Mouse (Mus musculus) stomach, postnatal 0 days (tissue): ENCODE results near the gene Dctn1. TPM values are rescaled to one million over a fixed set of nuclear protein-coding genes. Genes with fewer than 3 reads are reported as not detected.

Experiments used
- ATAC-seq: fragments of 200-750 bp; cut with Nextera tagmentation; 2 replicates; pipeline ENCODE4 v1.8.0; 2017; ENCODE audit not compliant: low FRiP score, low TSS enrichment
- DNase-seq: peaks from one replicate; pipeline ENCODE4 v3.0.0-alpha.2; 2016; ENCODE audit warnings: low spot score
- H3K27ac ChIP-seq: fragments of 300-500 bp; sonication (generic); replicated peaks from 2 replicates; pipeline ENCODE4 v1.5.1; 2014; ENCODE audit warnings: mild to moderate bottlenecking, control low read depth
- H3K27me3 ChIP-seq: fragments of 300-500 bp; sonication (generic); 2 replicates; pipeline ENCODE4 v1.6.1; 2014; ENCODE audit warnings: low read length; ENCODE audit not compliant: control insufficient read depth, insufficient read depth
- H3K36me3 ChIP-seq: fragments of 300-500 bp; sonication (generic); 2 replicates; pipeline ENCODE4 v1.6.1; 2014; ENCODE audit warnings: low read length, mixed read lengths; ENCODE audit not compliant: control insufficient read depth, insufficient read depth
- H3K4me1 ChIP-seq: fragments of 300-500 bp; sonication (generic); replicated peaks from 2 replicates; pipeline ENCODE4 v1.6.1; 2014; ENCODE audit warnings: antibody characterized with exemption; ENCODE audit not compliant: control insufficient read depth, insufficient read depth
- H3K4me2 ChIP-seq: fragments of 300-500 bp; sonication (generic); replicated peaks from 2 replicates; pipeline ENCODE4 v1.6.1; 2014; ENCODE audit warnings: low read depth, mild to moderate bottlenecking, control low read depth, moderate library complexity
- H3K4me3 ChIP-seq: fragments of 300-500 bp; sonication (generic); 2 replicates; pipeline ENCODE4 v1.5.1; 2014; ENCODE audit warnings: low read depth, low read length, control low read depth
- H3K9ac ChIP-seq: fragments of 300-500 bp; sonication (generic); 2 replicates; pipeline ENCODE4 v1.6.1; 2014; ENCODE audit warnings: mild to moderate bottlenecking, low read length, control low read depth, mixed read lengths
- H3K9me3 ChIP-seq: fragments of 300-500 bp; sonication (generic); 2 replicates; pipeline ENCODE4 v1.6.1; 2016; ENCODE audit warnings: low read length; ENCODE audit not compliant: control insufficient read depth
- CTCF ChIP-seq: IDR thresholded peaks from 2 replicates; pipeline ENCODE4 v1.5.1; 2016; ENCODE audit warnings: antibody characterized with exemption, low read depth, mild to moderate bottlenecking, moderate library complexity
- EP300 ChIP-seq: optimal IDR thresholded peaks from 2 replicates; pipeline ENCODE3; 2016; ENCODE audit warnings: antibody characterized with exemption
- WGBS: fragments of 180-500 bp; shearing (Covaris S2); extraction: QIAGEN DNeasy Blood & Tissue Kit; methylation state at CpG from one replicate; pipeline ENCODE4 v1.1.7; 2014; 5-methylcytosine and 5-hydroxymethylcytosine counted together
- polyA plus RNA-seq: library from polyadenylated mRNA; unstranded; fragments of >200 nt; fragmentation: Nextera tagmentation; extraction: Ambion mirVana; gene quantifications from 2 replicates; pipeline ENCODE4 v1.2.1, GENCODE M21; 2015

Dctn1 gene
- polyA plus RNA-seq, 1 experiment from 2014 or later: 43.5 TPM

GRCm38 (mm10) chr6:83118825-83119733 is 46.6 kb upstream of the Dctn1 start:
- Histone ChIP-seq H3K27ac (no peak overlapping the region), H3K4me2 (no peak overlapping the region), H3K36me3 (peaks cover 5% of the 10 kb centered on the region), H3K27me3 (no peaks in the 10 kb centered on the region), H3K4me3 (no peak overlapping the region), H3K4me1 (no peaks in the 10 kb centered on the region; the same call in none of the 2 replicates), H3K9me3 (no peaks in the 10 kb centered on the region), H3K9ac (no peak overlapping the region)
- DNase-seq (no peak), ATAC-seq (no peak)
- WGBS: 76% methylated on average over 14 of the region's 14 CpGs
- TF ChIP-seq CTCF: no peak
- no peak for TF ChIP-seq EP300

DNA sequence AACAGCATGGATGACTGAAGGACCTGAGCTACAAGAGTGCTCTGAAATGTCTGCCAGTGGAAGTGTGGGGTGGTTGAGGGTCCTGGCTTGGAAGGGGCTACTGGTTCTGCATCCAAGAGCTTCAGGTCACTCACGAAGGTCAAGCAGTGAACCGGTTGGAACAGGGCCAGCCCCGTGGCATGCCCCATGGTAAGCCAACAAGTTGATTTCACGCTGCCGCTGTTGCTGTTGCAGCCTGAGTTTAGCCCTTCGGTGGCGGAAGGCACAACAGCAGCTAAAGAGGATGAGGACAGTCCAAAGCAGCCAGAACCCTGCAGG is 46.0 kb upstream of the Dctn1 start:
- H3K4me3 ChIP-seq: no peak overlapping the region
- no peak for ATAC-seq

DNA sequence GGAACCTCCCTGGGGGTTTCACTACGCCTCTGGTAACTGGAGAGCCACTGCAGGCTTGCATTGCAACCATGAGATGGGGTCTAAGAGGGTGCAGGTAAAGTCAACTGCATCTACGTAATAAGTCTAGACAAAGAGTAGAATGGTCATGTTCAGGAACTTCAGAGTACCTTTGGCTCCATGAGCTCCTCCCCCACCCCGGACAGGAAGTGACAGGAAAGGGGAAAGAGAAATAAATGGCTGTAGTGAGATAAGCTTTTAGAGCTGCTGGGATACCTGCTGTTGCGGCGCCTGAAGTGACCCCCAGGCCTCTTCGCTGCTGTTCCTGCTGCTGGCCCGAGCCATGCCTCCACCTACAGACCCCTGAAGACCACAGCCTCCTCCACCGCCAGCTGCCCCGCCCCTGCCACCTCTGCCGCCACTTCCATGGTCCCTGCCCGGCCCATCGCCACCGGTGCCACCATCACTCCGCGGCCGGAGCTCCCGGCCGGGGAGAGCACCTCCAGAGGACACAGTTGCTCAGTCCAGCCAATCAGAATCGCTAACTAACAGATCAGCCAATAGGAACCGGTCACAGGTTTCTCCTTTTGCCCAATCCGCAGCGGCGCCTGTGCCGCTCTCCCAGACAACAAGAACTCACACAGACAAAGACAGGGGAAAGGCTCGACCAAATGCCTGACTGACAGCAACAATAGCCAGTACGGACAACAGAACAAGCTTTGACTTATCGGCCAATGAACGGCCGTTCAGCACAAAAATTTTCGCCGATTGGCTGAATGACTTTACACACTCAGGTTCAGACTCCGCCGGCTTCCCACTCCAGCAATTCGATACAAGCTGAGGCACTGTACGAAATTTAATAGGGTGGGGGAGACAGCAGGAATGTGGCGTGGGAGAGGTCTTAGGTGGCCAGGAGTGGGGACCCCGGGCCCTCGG is 44.5 kb upstream of the Dctn1 start, which contains the start of gene Wbp1:
Gene Wbp1 (minus strand): TSS at position 630 of the 933 bp plus-strand sequence.
- Histone ChIP-seq H3K27ac (peak within 1 kb of the TSS; percentile 92), H3K9me3 (no peaks in the 10 kb centered on the region), H3K36me3 (peaks cover 5% of the 10 kb centered on the region), H3K4me1 (no peaks in the 10 kb centered on the region; the same call in none of the 2 replicates), H3K27me3 (no peaks in the 10 kb centered on the region), H3K4me3 (peak within 1 kb of the TSS; percentile 70), H3K4me2 (peak within 1 kb of the TSS; percentile 99), H3K9ac (peak within 1 kb of the TSS; percentile 73)
- TF ChIP-seq CTCF: peak; percentile 37
- TF ChIP-seq EP300: no peak
- ATAC-seq (peak; percentile 96), DNase-seq (peak; percentile 96)
- WGBS: under 1% methylated on average over 38 of the region's 38 CpGs

More for the DNA sequence above, 46.0 kb upstream of the Dctn1 start:
- WGBS: 65% methylated on average over 7 of the region's 7 CpGs
- Histone ChIP-seq H3K27ac (no peak overlapping the region), H3K27me3 (no peaks in the 10 kb centered on the region), H3K4me2 (no peak overlapping the region), H3K9me3 (no peaks in the 10 kb centered on the region), H3K36me3 (peaks cover 5% of the 10 kb centered on the region), H3K9ac (no peak overlapping the region), H3K4me1 (no peaks in the 10 kb centered on the region; the same call in none of the 2 replicates)
- no peak for TF ChIP-seq EP300
- DNase-seq: no peak

DNA sequence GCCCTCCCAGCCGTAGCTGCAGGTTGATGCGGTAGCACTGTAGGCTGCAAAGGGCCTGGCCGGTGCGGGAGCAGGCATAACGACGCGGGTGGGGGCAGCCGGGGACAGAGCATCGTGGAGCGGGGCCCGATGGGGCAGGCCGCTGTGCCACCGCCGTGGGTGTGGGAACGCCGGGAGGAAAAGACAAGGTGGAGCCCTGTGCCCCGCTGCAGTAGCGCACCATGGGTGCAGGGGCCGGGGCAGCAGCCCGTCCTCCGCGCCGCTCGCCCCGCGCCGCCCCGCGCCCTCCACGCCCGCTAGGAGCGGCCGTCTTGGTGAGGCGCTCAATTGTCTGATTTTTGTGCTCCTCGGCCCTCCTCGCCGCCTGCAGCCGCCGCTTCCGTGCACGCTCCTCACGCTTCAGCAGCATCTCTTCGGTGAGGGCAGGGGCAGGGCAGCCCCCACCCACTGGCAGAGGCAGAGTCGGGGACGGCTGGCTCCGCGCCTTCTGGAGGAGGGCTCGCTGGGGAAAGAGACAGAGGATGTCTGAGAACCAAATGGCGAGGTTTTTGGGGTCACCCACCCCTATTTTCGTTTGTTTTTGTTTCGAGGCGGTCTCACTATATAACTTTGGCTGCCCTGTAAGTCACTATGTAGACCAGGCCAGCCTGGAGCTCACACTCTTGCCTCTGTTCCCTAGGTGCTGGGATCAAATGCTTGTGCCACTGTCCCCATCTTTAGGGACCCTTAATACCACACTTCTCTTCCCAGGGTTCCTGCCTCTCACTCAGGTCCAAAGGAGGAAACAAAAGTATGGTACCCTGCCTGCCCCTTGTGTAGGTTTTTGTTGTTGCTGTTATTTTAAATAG is 43.6 kb upstream of the Dctn1 start:
- H3K27ac ChIP-seq: peak overlapping the region; percentile 92
- H3K4me3 ChIP-seq: peak overlapping the region; percentile 70
- H3K36me3 ChIP-seq: peaks cover 5% of the 10 kb centered on the region
- TF ChIP-seq EP300: no peak
- no peak for TF ChIP-seq CTCF
- ATAC-seq (peak; percentile 43; the same call in 1 of the 2 replicates), DNase-seq (no peak)
- no peaks in the 10 kb centered on the region; the same call in none of the 2 replicates for H3K4me1 ChIP-seq
- H3K9ac ChIP-seq: peak overlapping the region; percentile 69
- no peaks in the 10 kb centered on the region for H3K9me3 ChIP-seq
- H3K4me2 ChIP-seq: peak overlapping the region; percentile 99
- 1% methylated on average over 51 of the region's 52 CpGs for WGBS
- no peaks in the 10 kb centered on the region for H3K27me3 ChIP-seq

DNA sequence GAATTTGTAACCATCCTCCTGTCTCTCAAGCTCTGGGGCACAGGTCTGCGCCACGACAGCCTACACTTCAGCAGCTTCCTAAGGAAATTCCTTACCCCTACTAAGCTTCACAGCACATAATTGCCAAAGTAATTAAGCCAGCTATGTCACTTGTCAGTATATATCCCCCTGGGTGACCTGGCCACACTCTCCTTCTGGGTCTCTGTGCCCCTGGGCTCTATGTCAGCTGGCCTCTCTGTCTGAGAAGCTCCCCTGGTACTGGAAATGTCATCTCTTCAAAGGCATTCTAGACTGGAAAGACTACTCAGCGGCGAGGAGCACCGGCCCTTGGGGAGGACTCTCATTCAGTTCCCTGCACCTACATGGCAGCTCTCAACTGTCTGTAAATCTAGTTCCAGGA is 42.8 kb upstream of the Dctn1 start:
- DNase-seq: no peak
- WGBS: 76% methylated on average over 5 of the region's 5 CpGs
- no peak overlapping the region for H3K27ac ChIP-seq
- ATAC-seq: no peak
- H3K9me3 ChIP-seq: no peaks in the 10 kb centered on the region
- H3K27me3 ChIP-seq: no peaks in the 10 kb centered on the region
- H3K4me3 ChIP-seq: no peak overlapping the region
- H3K4me2 ChIP-seq: no peak overlapping the region
- H3K4me1 ChIP-seq: no peaks in the 10 kb centered on the region; the same call in none of the 2 replicates
- no peak for TF ChIP-seq EP300
- no peak for TF ChIP-seq CTCF
- peaks cover 2% of the 10 kb centered on the region for H3K36me3 ChIP-seq
- H3K9ac ChIP-seq: no peak overlapping the region
